Mouse (Mus musculus): Measurements from ENCODE around the gene Mgat2.

The Mgat2 gene

DNA sequence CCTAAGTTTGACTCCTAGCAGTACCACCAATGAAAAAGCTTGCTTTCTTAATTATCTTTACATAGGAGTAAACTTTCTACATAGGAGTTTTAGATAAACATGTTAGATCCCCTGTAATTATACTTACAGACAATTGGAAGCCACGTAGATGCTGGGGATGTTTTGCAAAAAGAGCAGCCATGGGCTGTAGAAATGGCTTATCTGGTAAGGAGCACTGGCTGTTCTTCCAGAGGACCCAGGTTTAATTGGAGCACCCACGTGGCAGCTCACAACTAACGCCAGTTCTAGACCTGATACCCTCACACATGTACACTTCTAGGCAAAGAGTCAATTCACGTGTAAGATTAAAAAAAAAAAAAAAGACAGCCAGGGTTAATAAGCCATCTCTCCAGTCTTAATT lies 2.2 kb upstream of the Mgat2 start:
- DNase-seq: no peak

DNA sequence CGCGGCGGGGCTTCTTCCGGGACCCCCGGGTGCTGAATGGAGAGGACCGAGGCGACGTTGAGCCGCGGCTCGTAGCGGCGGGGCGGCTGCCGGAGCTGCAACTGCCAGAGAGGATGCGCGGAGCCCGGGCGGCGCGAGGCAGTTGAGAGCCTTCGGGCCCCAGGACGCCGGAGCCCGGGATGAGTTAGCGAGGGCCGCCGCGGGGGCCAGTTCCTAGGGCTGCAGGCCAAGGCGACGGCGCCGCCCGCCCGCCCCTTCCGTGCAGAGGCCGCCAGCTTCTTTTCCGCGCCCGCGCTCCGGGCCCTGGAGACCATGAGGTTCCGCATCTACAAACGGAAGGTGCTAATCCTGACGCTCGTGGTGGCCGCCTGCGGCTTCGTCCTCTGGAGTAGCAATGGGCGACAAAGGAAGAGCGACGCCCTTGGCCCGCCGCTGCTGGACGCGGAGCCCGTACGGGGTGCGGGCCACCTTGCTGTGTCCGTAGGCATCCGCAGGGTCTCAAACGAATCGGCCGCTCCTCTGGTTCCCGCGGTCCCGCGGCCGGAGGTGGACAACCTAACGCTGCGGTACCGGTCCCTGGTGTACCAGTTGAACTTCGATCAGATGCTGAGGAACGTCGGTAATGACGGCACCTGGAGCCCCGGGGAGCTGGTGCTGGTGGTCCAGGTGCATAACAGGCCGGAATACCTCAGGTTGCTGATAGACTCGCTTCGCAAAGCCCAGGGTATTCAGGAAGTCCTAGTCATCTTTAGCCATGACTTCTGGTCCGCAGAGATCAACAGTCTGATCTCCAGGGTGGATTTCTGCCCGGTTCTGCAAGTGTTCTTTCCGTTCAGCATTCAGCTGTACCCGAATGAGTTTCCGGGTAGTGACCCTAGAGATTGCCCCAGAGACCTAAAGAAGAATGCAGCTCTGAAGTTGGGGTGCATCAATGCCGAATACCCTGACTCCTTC lies 662 bp downstream of the Mgat2 start:
- DNase-seq: no peak

DNA sequence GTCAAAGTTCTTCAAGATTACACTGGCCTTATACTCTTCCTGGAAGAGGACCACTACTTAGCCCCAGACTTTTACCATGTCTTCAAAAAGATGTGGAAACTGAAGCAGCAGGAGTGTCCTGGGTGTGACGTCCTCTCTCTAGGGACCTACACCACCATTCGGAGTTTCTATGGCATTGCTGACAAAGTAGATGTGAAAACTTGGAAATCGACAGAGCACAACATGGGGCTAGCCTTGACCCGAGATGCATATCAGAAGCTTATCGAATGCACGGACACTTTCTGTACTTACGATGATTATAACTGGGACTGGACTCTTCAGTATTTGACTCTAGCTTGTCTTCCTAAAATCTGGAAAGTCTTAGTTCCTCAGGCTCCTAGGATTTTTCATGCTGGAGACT lies 1.4 kb downstream of the Mgat2 start:
- DNase-seq: no peak

DNA sequence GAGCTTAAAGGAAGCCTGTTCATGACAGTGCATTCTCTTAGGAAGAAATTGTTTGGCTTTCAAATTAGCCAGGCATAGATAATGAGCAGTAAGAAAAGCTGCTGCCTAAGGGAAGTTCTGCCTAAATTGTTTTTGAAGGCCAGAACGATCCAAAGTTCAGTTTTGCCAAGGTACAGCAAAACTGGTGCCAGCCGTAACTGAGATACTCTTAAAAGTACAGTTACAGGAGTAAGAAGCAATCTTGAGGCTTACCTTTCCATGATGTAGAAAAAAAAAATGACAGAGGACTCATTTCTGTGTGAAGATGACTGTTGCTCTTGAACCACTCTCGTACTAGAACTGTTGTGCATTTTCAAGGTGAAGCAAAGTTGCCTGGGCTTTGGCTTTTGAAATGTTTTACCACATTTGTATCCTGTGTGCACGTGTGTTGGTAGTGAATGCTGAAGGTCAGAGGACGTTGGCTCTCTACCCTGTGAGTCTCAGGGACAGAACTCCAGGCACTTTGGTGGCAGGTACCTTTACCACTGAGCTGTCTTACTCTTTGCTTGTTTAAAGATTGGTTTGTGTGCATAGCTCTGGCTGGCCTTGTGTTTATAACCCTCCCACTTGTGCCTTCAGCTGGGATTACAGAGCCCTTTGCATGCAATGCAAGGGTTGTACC lies 3.0 kb downstream of the Mgat2 start:
- no peak for DNase-seq

GRCm38 (mm10) chr12:69190074-69190473 lies 6.1 kb downstream of the Mgat2 start:
- no peak for DNase-seq

GRCm38 (mm10) chr12:69190522-69190921 lies 6.6 kb downstream of the Mgat2 start:
- DNase-seq: no peak

GRCm38 (mm10) chr12:69191396-69191795 lies 7.4 kb downstream of the Mgat2 start:
- DNase-seq: no peak

GRCm38 (mm10) chr12:69192637-69193036 lies 8.7 kb downstream of the Mgat2 start:
- DNase-seq: no peak

GRCm38 (mm10) chr12:69196444-69197377 lies 12.8 kb downstream of the Mgat2 start, which contains the start of gene Gm49383:
Gene Gm49383, minus strand, starts transcription at chr12:69197104.
- peak; percentile 61 for DNase-seq

- DNase-seq: peak; percentile 54
Observed at GRCm38 (mm10) chr12:69197378-69198163, 13.6 kb downstream of the Mgat2 start.

DNA sequence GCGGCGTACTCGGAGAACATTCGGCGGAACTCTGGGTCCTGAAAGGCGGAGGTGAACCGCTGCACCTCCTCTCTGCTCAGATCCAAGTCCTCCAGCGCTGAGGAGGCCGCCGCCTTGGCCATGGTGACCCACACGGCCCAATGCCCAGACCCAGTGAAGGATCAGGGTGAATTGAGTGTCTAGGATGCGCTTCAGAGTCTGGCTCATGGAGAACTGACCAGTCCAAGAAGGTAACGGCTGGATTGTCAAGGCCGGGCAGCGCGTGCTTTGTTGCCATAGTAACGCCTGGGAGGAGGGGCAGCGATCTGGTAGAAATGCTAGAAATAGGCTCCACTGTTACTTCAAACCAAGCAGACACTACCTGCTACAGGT lies 14.2 kb downstream of the Mgat2 start, which contains the start of gene Dnaaf2:
Gene Dnaaf2, minus strand, starts transcription at position 266 of the 372 bp plus-strand sequence.
- DNase-seq: peak; percentile 52

DNA sequence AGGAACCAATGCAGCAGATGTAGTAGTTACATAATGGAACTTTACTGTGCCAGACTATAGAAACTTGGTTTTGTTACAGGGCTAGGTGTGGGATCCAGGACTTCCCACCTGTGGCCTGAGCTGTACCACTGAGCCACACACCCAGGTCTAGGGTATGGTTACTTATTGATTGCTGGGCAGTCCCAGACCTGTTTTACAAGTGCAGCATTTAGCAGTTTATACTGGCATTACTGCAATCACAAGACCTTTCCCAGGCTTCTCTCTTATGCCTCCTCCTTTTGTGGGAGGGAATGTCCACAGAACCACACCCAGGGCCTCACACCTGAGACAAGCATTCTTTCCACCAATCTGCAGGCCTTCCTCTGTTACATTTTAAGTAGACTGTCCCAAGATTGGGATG lies 15.0 kb downstream of the Mgat2 start:
- no peak for DNase-seq

GRCm38 (mm10) chr12:69204052-69204833 lies 20.3 kb downstream of the Mgat2 start, which contains the start of gene Gm49384:
Gene Gm49384, minus strand, starts transcription at chr12:69204267.
- DNase-seq: no peak

DNA sequence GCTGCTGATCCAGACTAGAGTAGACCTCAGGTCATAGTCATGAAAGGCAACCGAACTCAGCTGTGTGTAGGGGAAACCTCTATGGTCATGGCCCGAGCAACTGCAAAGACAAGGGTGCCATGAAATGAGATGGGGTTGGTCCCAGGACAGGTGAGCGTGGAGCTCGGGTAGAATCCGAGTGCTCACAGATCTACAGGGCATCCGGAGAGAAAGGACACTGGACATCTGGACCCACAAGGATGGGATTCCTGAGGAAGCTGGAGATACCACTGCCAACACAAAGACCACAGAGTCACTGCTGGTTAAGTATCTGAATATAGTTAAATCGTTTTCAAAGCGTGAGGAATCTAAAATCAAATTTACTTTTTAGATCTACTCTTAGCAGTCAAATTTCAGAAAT lies 23.4 kb downstream of the Mgat2 start:
- no peak for DNase-seq

GRCm38 (mm10) chr12:69207926-69208325 lies 24.0 kb downstream of the Mgat2 start:
- no peak for DNase-seq

- DNase-seq: no peak
Observed at GRCm38 (mm10) chr12:69208520-69208919, 24.6 kb downstream of the Mgat2 start.

DNA sequence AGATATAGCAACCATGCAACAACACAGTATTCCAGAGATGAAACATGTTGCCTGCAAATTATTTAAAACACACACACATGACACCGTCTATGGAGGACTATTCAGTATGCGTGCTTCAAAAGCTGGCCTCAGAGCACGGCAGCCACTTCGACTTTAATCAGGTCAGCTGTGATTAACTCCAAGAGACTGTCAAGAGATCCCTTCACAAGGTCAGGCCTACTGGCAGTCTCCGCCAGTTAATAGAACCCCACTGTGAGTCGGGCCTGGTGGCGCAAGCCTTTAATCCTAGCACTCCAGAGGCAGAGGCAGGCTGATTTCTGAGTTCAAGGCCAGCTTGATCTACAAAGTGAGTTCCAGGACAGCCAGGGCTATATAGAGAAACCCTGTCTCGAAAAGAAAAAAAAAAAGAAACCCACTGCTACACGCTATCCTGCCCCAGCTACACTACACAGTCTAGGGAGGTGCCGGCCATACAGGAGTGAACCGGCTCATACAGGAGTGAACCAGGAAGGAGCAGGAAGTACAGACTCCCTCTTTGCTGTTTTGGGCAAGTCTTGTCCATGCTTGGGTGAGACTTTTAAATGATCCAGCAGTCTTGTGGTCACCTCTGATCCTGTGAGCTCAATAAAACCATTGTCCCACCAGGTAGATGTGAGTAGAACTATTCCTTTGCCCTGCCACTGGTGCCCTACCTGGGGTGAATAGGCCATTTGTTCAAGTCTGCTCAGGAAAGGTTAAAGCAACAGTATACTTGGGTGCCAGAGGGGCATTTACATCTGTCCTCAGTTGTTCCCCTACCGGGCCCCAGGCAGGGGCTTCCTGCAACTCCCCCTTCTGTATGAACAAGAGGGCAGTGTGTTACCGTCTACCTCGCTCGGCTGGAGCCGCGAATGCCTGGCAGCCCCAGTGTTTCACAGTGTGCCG lies 26.4 kb downstream of the Mgat2 start:
- DNase-seq: no peak

DNA sequence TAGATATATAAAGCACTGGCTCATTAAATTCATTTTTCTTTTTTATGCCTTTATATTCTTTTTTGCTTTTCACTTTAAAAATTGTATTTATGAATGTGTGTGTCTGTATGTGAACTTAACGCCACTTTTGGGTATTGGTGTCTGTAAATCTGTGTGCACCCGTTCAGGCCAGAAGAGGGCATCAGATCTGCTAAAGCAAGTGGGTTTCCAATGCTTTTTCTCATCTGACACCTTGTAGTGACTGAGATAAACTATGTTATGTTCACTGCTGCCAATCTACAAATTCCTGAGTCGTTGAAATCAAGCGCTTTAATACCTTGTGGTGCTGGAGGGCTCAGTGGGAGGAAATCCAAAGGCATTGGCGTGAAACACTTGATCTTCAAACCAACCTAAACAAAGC lies 27.1 kb downstream of the Mgat2 start:
- no peak for DNase-seq

DNA sequence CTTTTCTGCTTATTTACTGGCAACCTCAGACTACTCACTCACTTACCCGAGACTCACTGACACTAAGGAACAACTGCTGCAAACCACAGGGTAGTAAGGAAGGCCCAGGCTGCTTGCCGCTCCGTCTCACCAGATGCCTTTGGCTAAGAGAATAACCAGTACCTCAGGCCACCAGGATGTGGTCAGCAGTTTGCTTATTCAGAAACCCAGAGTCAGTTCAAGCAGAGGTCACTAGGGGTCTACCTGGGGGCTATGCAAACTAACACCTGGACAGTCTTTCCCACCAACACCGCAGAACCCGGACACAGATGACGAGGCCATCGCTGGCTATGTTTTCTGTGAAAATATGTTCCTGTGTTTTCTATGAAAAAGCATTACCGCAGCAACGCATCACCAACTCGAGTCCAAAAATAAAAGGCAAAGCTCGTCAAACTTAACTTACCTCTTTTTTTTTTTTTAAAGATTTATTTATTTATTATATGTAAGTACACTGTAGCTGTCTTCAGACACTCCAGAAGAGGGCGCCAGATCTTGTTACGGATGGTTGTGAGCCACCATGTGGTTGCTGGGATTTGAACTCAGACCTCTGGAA lies 29.3 kb downstream of the Mgat2 start:
- no peak for DNase-seq

GRCm38 (mm10) chr12:69214393-69214792 lies 30.4 kb downstream of the Mgat2 start:
- no peak for DNase-seq
